Mouse (Mus musculus): ENCODE measurements at regions not wholly inside any gene's neighbourhood (a gene's known extent, or its start where the extent isn't known, plus 50 kb on each side); places are given as distances from the start of the nearest gene placed in this dataset.
A peak's percentile ranks its signal among the peaks of the same experiment; 100 is the strongest.

GRCm38 (mm10) chr16:12359116-12359515, 375.2 kb downstream of the Shisa9 start:
- peak; percentile 16 for DNase-seq

- no peak for DNase-seq
Observed at GRCm38 (mm10) chr16:12389545-12389944, 405.6 kb downstream of the Shisa9 start.

- DNase-seq, result no peak
Observed at GRCm38 (mm10) chr16:12435697-12436221, 451.8 kb downstream of the Shisa9 start.

GRCm38 (mm10) chr16:12438622-12439021, 454.7 kb downstream of the Shisa9 start:
- DNase-seq, result no peak

GRCm38 (mm10) chr16:12454791-12455190, 470.9 kb downstream of the Shisa9 start:
- no peak for DNase-seq

Measured in gastrocnemius, postnatal 10 days (tissue).